ENCODE assay signal across 29 mouse cellular contexts in genomic region chr9:74850781-74851145, GRCm38 (mm10). TPM values are rescaled to one million over a fixed set of nuclear protein-coding genes. Genes with fewer than 3 reads are reported as not detected.
DNase-seq lines count a peak whose midpoint lies in the region; ATAC-seq and TF ChIP-seq lines count a peak whose summit lies in the region.
"Had no signal": no experiment of that assay in that cellular context is flagged by ENCODE, and none has a peak within 500 bp of the region (broad histone marks: within the 10 kb centered on the region; RNA-seq: fewer than 3 reads in every experiment).

No protein-coding gene starts in this region.

- H3K4me1 ChIP-seq in hindbrain, embryonic 10.5 days (replicated peaks): peaks cover 62% of the 10 kb centered on the region
- peaks cover 11% of the 10 kb centered on the region for H3K4me1 ChIP-seq in hindbrain, embryonic 16.5 days (ENCODE audit: control insufficient read depth, insufficient read depth, low read depth, low read length)
- H3K4me1 ChIP-seq in midbrain, embryonic 12.5 days: peaks cover 24% of the 10 kb centered on the region
- no peaks in the 10 kb centered on the region for H3K4me1 ChIP-seq in midbrain, postnatal 0 days (ENCODE audit: insufficient read depth, low read length)
- H3K4me1 ChIP-seq in hindbrain, embryonic 12.5 days: peaks cover 31% of the 10 kb centered on the region
- peaks cover 22% of the 10 kb centered on the region for H3K4me1 ChIP-seq in neural tube, embryonic 13.5 days (replicated peaks)

- WGBS in hindbrain, embryonic 10.5 days: 5% methylated on average over 5 of the region's 5 CpGs
- WGBS in hindbrain, embryonic 16.5 days: 2% methylated on average over 5 of the region's 5 CpGs
- 4% methylated on average over 5 of the region's 5 CpGs for WGBS in midbrain, embryonic 12.5 days
- WGBS in midbrain, postnatal 0 days: 10% methylated on average over 5 of the region's 5 CpGs
- 4% methylated on average over 5 of the region's 5 CpGs for WGBS in hindbrain, embryonic 12.5 days
- 4% methylated on average over 5 of the region's 5 CpGs for WGBS in neural tube, embryonic 13.5 days

- no peaks in the 10 kb centered on the region for H3K9me3 ChIP-seq in hindbrain, embryonic 10.5 days
- H3K9me3 ChIP-seq in hindbrain, embryonic 16.5 days (ENCODE audit: control insufficient read depth, low read length): no peaks in the 10 kb centered on the region
- H3K9me3 ChIP-seq in midbrain, embryonic 12.5 days: no peaks in the 10 kb centered on the region
- no peaks in the 10 kb centered on the region for H3K9me3 ChIP-seq in midbrain, postnatal 0 days (ENCODE audit: low read length)
- no peaks in the 10 kb centered on the region for H3K9me3 ChIP-seq in hindbrain, embryonic 12.5 days (replicated peaks)
- H3K9me3 ChIP-seq in neural tube, embryonic 13.5 days: no peaks in the 10 kb centered on the region
- H3K9me3 ChIP-seq: embryonic facial prominence, embryonic 15.5 days; forebrain, embryonic 15.5 days; limb, embryonic 13.5 days; liver, embryonic 13.5 days had no signal

- no peak overlapping the region for H3K4me2 ChIP-seq in hindbrain, embryonic 16.5 days (ENCODE audit: low read length)
- peak overlapping the region; percentile 92 for H3K4me2 ChIP-seq in midbrain, embryonic 12.5 days (replicated peaks)
- H3K4me2 ChIP-seq in midbrain, postnatal 0 days (ENCODE audit: low read depth, low read length, poor library complexity, severe bottlenecking): no peak overlapping the region
- H3K4me2 ChIP-seq in hindbrain, embryonic 12.5 days (replicated peaks): peak overlapping the region; percentile 25
- H3K4me2 ChIP-seq in neural tube, embryonic 13.5 days: peak overlapping the region; percentile 11; the same call in 1 of the 2 replicates
- H3K4me2 ChIP-seq: embryonic facial prominence, embryonic 15.5 days; forebrain, embryonic 15.5 days; limb, embryonic 13.5 days; liver, embryonic 13.5 days; lung, embryonic 14.5 days had no signal

- peak overlapping the region; percentile 56; the same call in 1 of the 2 replicates for H3K27ac ChIP-seq in hindbrain, embryonic 10.5 days
- no peak overlapping the region for H3K27ac ChIP-seq in hindbrain, embryonic 16.5 days (ENCODE audit: low read depth, low read length)
- 0 out of 2 replicates have a peak overlapping the region, but pooled peaks have one; percentile 26 for H3K27ac ChIP-seq in midbrain, embryonic 12.5 days (replicated peaks)
- no peak overlapping the region for H3K27ac ChIP-seq in midbrain, postnatal 0 days (ENCODE audit: low read depth, low read length)
- no peak overlapping the region for H3K27ac ChIP-seq in hindbrain, embryonic 12.5 days
- H3K27ac ChIP-seq in neural tube, embryonic 13.5 days (replicated peaks): no peak overlapping the region
- H3K27ac ChIP-seq: embryonic facial prominence, embryonic 15.5 days; forebrain, embryonic 15.5 days; kidney, postnatal 0 days; limb, embryonic 13.5 days; liver, embryonic 13.5 days; stomach, postnatal 0 days had no signal

- H3K36me3 ChIP-seq in hindbrain, embryonic 10.5 days: no peaks in the 10 kb centered on the region
- H3K36me3 ChIP-seq in hindbrain, embryonic 16.5 days (ENCODE audit: control insufficient read depth, insufficient read depth, low read length): no peaks in the 10 kb centered on the region
- H3K36me3 ChIP-seq in midbrain, embryonic 12.5 days: no peaks in the 10 kb centered on the region
- H3K36me3 ChIP-seq in midbrain, postnatal 0 days (ENCODE audit: insufficient read depth, low read length): no peaks in the 10 kb centered on the region
- no peaks in the 10 kb centered on the region for H3K36me3 ChIP-seq in hindbrain, embryonic 12.5 days
- no peaks in the 10 kb centered on the region for H3K36me3 ChIP-seq in neural tube, embryonic 13.5 days
- H3K36me3 ChIP-seq: embryonic facial prominence, embryonic 15.5 days; forebrain, embryonic 15.5 days; limb, embryonic 13.5 days; liver, embryonic 13.5 days had no signal

- DNase-seq in hindbrain, embryonic 10.5 days (ENCODE audit: low spot score): peak; percentile 20
- DNase-seq in midbrain, postnatal 0 days (ENCODE audit: low spot score): no peak
- no peak for DNase-seq in ovary, postnatal 10 days (ENCODE audit: low spot score)
- no peak for DNase-seq in adrenal gland, postnatal 14 days
- DNase-seq: cerebellum, adult 11-12 months; gastrocnemius, postnatal 10 days; heart, adult 18-20 months; kidney, adult 2 months; liver, embryonic 13.5 days; lung, embryonic 14.5 days; lung, postnatal 36 days; right cerebral cortex, postnatal 14 days; thymus, adult 2 months; thymus, postnatal 4 days had no signal

- TF ChIP-seq CTCF in midbrain, postnatal 0 days (IDR thresholded peaks at IDR 0.05): no peak

- peaks cover 100% of the 10 kb centered on the region for H3K27me3 ChIP-seq in hindbrain, embryonic 10.5 days (ENCODE audit: insufficient read depth, poor library complexity, severe bottlenecking)
- H3K27me3 ChIP-seq in hindbrain, embryonic 16.5 days (replicated peaks; ENCODE audit: control insufficient read depth, insufficient read depth, low read length): peaks cover 45% of the 10 kb centered on the region
- H3K27me3 ChIP-seq in midbrain, embryonic 12.5 days: peaks cover 97% of the 10 kb centered on the region
- H3K27me3 ChIP-seq in midbrain, postnatal 0 days (ENCODE audit: insufficient read depth, low read length): peaks cover 57% of the 10 kb centered on the region
- peaks cover 94% of the 10 kb centered on the region for H3K27me3 ChIP-seq in hindbrain, embryonic 12.5 days
- H3K27me3 ChIP-seq in neural tube, embryonic 13.5 days: peaks cover 95% of the 10 kb centered on the region

- no peak overlapping the region for H3K9ac ChIP-seq in hindbrain, embryonic 16.5 days (ENCODE audit: low read depth, low read length)
- H3K9ac ChIP-seq in midbrain, embryonic 12.5 days (replicated peaks): no peak overlapping the region
- no peak overlapping the region for H3K9ac ChIP-seq in midbrain, postnatal 0 days (replicated peaks; ENCODE audit: low read length, poor library complexity, severe bottlenecking)
- no peak overlapping the region for H3K9ac ChIP-seq in hindbrain, embryonic 12.5 days
- H3K9ac ChIP-seq in neural tube, embryonic 13.5 days: no peak overlapping the region
- H3K9ac ChIP-seq: embryonic facial prominence, embryonic 15.5 days; forebrain, embryonic 15.5 days; limb, embryonic 13.5 days; liver, embryonic 13.5 days; lung, embryonic 14.5 days had no signal

- H3K4me3 ChIP-seq in hindbrain, embryonic 10.5 days: peak overlapping the region; percentile 34
- no peak overlapping the region for H3K4me3 ChIP-seq in hindbrain, embryonic 16.5 days (ENCODE audit: low read length)
- H3K4me3 ChIP-seq in midbrain, embryonic 12.5 days: peak overlapping the region; percentile 17; the same call in 1 of the 2 replicates
- H3K4me3 ChIP-seq in midbrain, postnatal 0 days (ENCODE audit: low read depth, low read length): no peak overlapping the region
- H3K4me3 ChIP-seq in hindbrain, embryonic 12.5 days: 0 out of 2 replicates have a peak overlapping the region, but pooled peaks have one; percentile 2
- no peak overlapping the region for H3K4me3 ChIP-seq in neural tube, embryonic 13.5 days
- H3K4me3 ChIP-seq: embryonic facial prominence, embryonic 15.5 days; forebrain, embryonic 15.5 days; limb, embryonic 13.5 days; liver, embryonic 13.5 days; myocyte had no signal

- ATAC-seq in hindbrain, embryonic 16.5 days: no peak
- ATAC-seq in midbrain, embryonic 12.5 days (ENCODE audit: low FRiP score, low read depth): no peak
- ATAC-seq in midbrain, postnatal 0 days (ENCODE audit: low FRiP score): no peak
- no peak for ATAC-seq in hindbrain, embryonic 12.5 days (ENCODE audit: low FRiP score)
- ATAC-seq in neural tube, embryonic 13.5 days (ENCODE audit: low read depth): no peak
- ATAC-seq: forebrain, embryonic 15.5 days; inflammation-experienced regulatory T-cells, adult 6 months had no signal

RNA-seq across cellular contexts. Expression of gene Onecut1, which starts 11.0 kb away (rescaled TPM):
- polyA plus RNA-seq in hindbrain, embryonic 10.5 days (2016; fragmentation: Nextera tagmentation; extraction: Ambion mirVana): 10.8 and 12.2 TPM in 2 replicates
- polyA plus RNA-seq in hindbrain, embryonic 16.5 days (2015; fragmentation: Nextera tagmentation; extraction: Ambion mirVana): 3.4 and 4.6 TPM in 2 replicates
- 16.4 and 18.0 TPM in 2 replicates for polyA plus RNA-seq in midbrain, embryonic 12.5 days (2016; fragmentation: Nextera tagmentation; extraction: Ambion mirVana)
- total RNA-seq in midbrain, postnatal 0 days (2014; rRNA removed): 7.5 and 8.4 TPM in 2 replicates
- 3.8 and 5.0 TPM in 2 replicates for polyA plus RNA-seq in midbrain, postnatal 0 days (2015; fragmentation: Nextera tagmentation; extraction: Ambion mirVana)
- polyA plus RNA-seq in hindbrain, embryonic 12.5 days (2016; fragmentation: Nextera tagmentation; extraction: Ambion mirVana): 9.3 and 11.7 TPM in 2 replicates
- 6.6 and 7.8 TPM in 2 replicates for polyA plus RNA-seq in neural tube, embryonic 13.5 days (2015; fragmentation: Nextera tagmentation; extraction: Ambion mirVana)
- 0.19 and 7.6 TPM in 2 replicates for total RNA-seq in adrenal gland, postnatal 14 days (2021)
- total RNA-seq: adrenal gland, adult 18-20 months; gastrocnemius, postnatal 10 days; heart, adult 18-20 months; heart, postnatal 25 days; megakaryocyte-erythroid progenitor cell, adult 5-6 weeks had no signal
- polyA plus RNA-seq: heart, embryonic 14.5 days; inflammation-experienced regulatory T-cells, adult 6 months; kidney, adult 2 months; kidney, postnatal 0 days; lung, embryonic 14.5 days; myocyte had no signal

Comparison
In these comparisons a context has a peak if more than half of its experiments do, and no peak if none do; other contexts are left out.
1. H3K27ac ChIP-seq: peak in hindbrain, embryonic 10.5 days (single experiment) and midbrain, embryonic 12.5 days (single experiment); none in hindbrain, embryonic 16.5 days (single experiment), midbrain, postnatal 0 days (single experiment), hindbrain, embryonic 12.5 days (single experiment) and neural tube, embryonic 13.5 days (single experiment).
2. H3K4me3 ChIP-seq: peak in hindbrain, embryonic 10.5 days (single experiment), midbrain, embryonic 12.5 days (single experiment) and hindbrain, embryonic 12.5 days (single experiment); none in hindbrain, embryonic 16.5 days (single experiment), midbrain, postnatal 0 days (single experiment) and neural tube, embryonic 13.5 days (single experiment).
3. H3K4me2 ChIP-seq: peak in midbrain, embryonic 12.5 days (single experiment), hindbrain, embryonic 12.5 days (single experiment) and neural tube, embryonic 13.5 days (single experiment); none in hindbrain, embryonic 16.5 days (single experiment) and midbrain, postnatal 0 days (single experiment).